Mouse (Mus musculus): Measurements from ENCODE around the gene Ntrk3. TPM values are rescaled to one million over a fixed set of nuclear protein-coding genes. Genes with fewer than 3 reads are reported as not detected.

Ntrk3 gene
- polyA plus RNA-seq, 1 experiment from 2014 or later, result 0.16 TPM

- Histone ChIP-seq H3K4me3 (no peak overlapping the region), H3K27me3 (ENCODE audit: low read depth, poor library complexity, severe bottlenecking) (no peaks in the 10 kb centered on the region), H3K9me3 (replicated peaks) (no peaks in the 10 kb centered on the region), H3K36me3 (no peaks in the 10 kb centered on the region), H3K4me1 (no peaks in the 10 kb centered on the region), H3K27ac (no peak overlapping the region)
- WGBS, result 82% methylated on average over 7 of the region's 7 CpGs
- no peak for DNase-seq (ENCODE audit: low spot score)
Measured at GRCm38 (mm10) chr7:78707708-78708107, 30.1 kb downstream of the Ntrk3 start.

GRCm38 (mm10) chr7:78707122-78707521 is 30.7 kb downstream of the Ntrk3 start:
- Histone ChIP-seq H3K36me3 (no peaks in the 10 kb centered on the region), H3K4me3 (no peak overlapping the region), H3K27ac (no peak overlapping the region), H3K9me3 (replicated peaks) (no peaks in the 10 kb centered on the region), H3K27me3 (ENCODE audit: low read depth, poor library complexity, severe bottlenecking) (no peaks in the 10 kb centered on the region), H3K4me1 (no peaks in the 10 kb centered on the region)
- no peak for DNase-seq (ENCODE audit: low spot score)
- WGBS, result 84% methylated on average over 3 of the region's 3 CpGs

GRCm38 (mm10) chr7:78702676-78703075 is 35.1 kb downstream of the Ntrk3 start:
- Histone ChIP-seq H3K9me3 (replicated peaks) (no peaks in the 10 kb centered on the region), H3K27ac (no peak overlapping the region), H3K27me3 (ENCODE audit: low read depth, poor library complexity, severe bottlenecking) (no peaks in the 10 kb centered on the region), H3K36me3 (no peaks in the 10 kb centered on the region), H3K4me1 (no peaks in the 10 kb centered on the region), H3K4me3 (no peak overlapping the region)
- 68% methylated on average over 6 of the region's 6 CpGs for WGBS
- DNase-seq (ENCODE audit: low spot score), result no peak

- H3K27ac ChIP-seq, result no peak overlapping the region
- H3K36me3 ChIP-seq, result no peaks in the 10 kb centered on the region
- DNase-seq (ENCODE audit: low spot score), result no peak
- no peaks in the 10 kb centered on the region for H3K9me3 ChIP-seq (replicated peaks)
- no peaks in the 10 kb centered on the region for H3K4me1 ChIP-seq
- no peaks in the 10 kb centered on the region for H3K27me3 ChIP-seq (ENCODE audit: low read depth, poor library complexity, severe bottlenecking)
- 83% methylated on average over 3 of the region's 3 CpGs for WGBS
- H3K4me3 ChIP-seq, result no peak overlapping the region
Measured at GRCm38 (mm10) chr7:78695200-78695599, 42.6 kb downstream of the Ntrk3 start.

- Histone ChIP-seq H3K9me3 (replicated peaks) (no peaks in the 10 kb centered on the region), H3K27me3 (ENCODE audit: low read depth, poor library complexity, severe bottlenecking) (no peaks in the 10 kb centered on the region), H3K4me1 (no peaks in the 10 kb centered on the region), H3K36me3 (no peaks in the 10 kb centered on the region), H3K4me3 (no peak overlapping the region), H3K27ac (no peak overlapping the region)
- WGBS, result 79% methylated on average over 1 of the region's 1 CpGs
- no peak for DNase-seq (ENCODE audit: low spot score)
Measured at GRCm38 (mm10) chr7:78693148-78693547, 44.7 kb downstream of the Ntrk3 start.

- no peak for DNase-seq (ENCODE audit: low spot score)
- Histone ChIP-seq H3K4me1 (no peaks in the 10 kb centered on the region), H3K4me3 (no peak overlapping the region), H3K27ac (no peak overlapping the region), H3K27me3 (ENCODE audit: low read depth, poor library complexity, severe bottlenecking) (no peaks in the 10 kb centered on the region), H3K9me3 (replicated peaks) (no peaks in the 10 kb centered on the region), H3K36me3 (no peaks in the 10 kb centered on the region)
- WGBS, result 54% methylated on average over 3 of the region's 3 CpGs
Measured at GRCm38 (mm10) chr7:78690956-78691355, 46.9 kb downstream of the Ntrk3 start.

GRCm38 (mm10) chr7:78684943-78685342 is 52.9 kb downstream of the Ntrk3 start:
- H3K36me3 ChIP-seq, result no peaks in the 10 kb centered on the region
- DNase-seq (ENCODE audit: low spot score), result no peak
- no peak overlapping the region for H3K4me3 ChIP-seq
- 78% methylated on average over 6 of the region's 6 CpGs for WGBS
- no peaks in the 10 kb centered on the region for H3K27me3 ChIP-seq (ENCODE audit: low read depth, poor library complexity, severe bottlenecking)
- no peaks in the 10 kb centered on the region for H3K4me1 ChIP-seq
- H3K9me3 ChIP-seq (replicated peaks), result no peaks in the 10 kb centered on the region
- no peak overlapping the region for H3K27ac ChIP-seq

GRCm38 (mm10) chr7:78680871-78681270 is 56.9 kb downstream of the Ntrk3 start:
- no peaks in the 10 kb centered on the region for H3K9me3 ChIP-seq (replicated peaks)
- H3K27ac ChIP-seq, result no peak overlapping the region
- DNase-seq (ENCODE audit: low spot score), result no peak
- no peak overlapping the region for H3K4me3 ChIP-seq
- H3K4me1 ChIP-seq, result no peaks in the 10 kb centered on the region
- H3K36me3 ChIP-seq, result no peaks in the 10 kb centered on the region
- WGBS, result 89% methylated on average over 2 of the region's 2 CpGs
- no peaks in the 10 kb centered on the region for H3K27me3 ChIP-seq (ENCODE audit: low read depth, poor library complexity, severe bottlenecking)

GRCm38 (mm10) chr7:78669407-78669806 is 68.4 kb downstream of the Ntrk3 start:
- DNase-seq (ENCODE audit: low spot score), result no peak
- Histone ChIP-seq H3K4me3 (no peak overlapping the region), H3K9me3 (replicated peaks) (no peaks in the 10 kb centered on the region), H3K27me3 (ENCODE audit: low read depth, poor library complexity, severe bottlenecking) (no peaks in the 10 kb centered on the region), H3K27ac (no peak overlapping the region), H3K36me3 (no peaks in the 10 kb centered on the region), H3K4me1 (no peaks in the 10 kb centered on the region)
- WGBS, result 91% methylated on average over 16 of the region's 16 CpGs

- DNase-seq (ENCODE audit: low spot score), result no peak
- H3K27me3 ChIP-seq (ENCODE audit: low read depth, poor library complexity, severe bottlenecking), result no peaks in the 10 kb centered on the region
- H3K4me1 ChIP-seq, result no peaks in the 10 kb centered on the region
- no peaks in the 10 kb centered on the region for H3K9me3 ChIP-seq (replicated peaks)
- no peaks in the 10 kb centered on the region for H3K36me3 ChIP-seq
- H3K4me3 ChIP-seq, result no peak overlapping the region
- no peak overlapping the region for H3K27ac ChIP-seq
- 95% methylated on average over 6 of the region's 6 CpGs for WGBS
Measured at GRCm38 (mm10) chr7:78668916-78669315, 68.9 kb downstream of the Ntrk3 start.

- DNase-seq (ENCODE audit: low spot score), result no peak
- Histone ChIP-seq H3K27me3 (ENCODE audit: low read depth, poor library complexity, severe bottlenecking) (no peaks in the 10 kb centered on the region), H3K36me3 (no peaks in the 10 kb centered on the region), H3K9me3 (replicated peaks) (no peaks in the 10 kb centered on the region), H3K4me1 (no peaks in the 10 kb centered on the region), H3K27ac (no peak overlapping the region), H3K4me3 (no peak overlapping the region)
- WGBS, result 90% methylated on average over 6 of the region's 6 CpGs
Measured at GRCm38 (mm10) chr7:78668003-78668635, 69.7 kb downstream of the Ntrk3 start.

GRCm38 (mm10) chr7:78660832-78661231 is 77.0 kb downstream of the Ntrk3 start:
- 81% methylated on average over 7 of the region's 7 CpGs for WGBS
- Histone ChIP-seq H3K4me1 (no peaks in the 10 kb centered on the region), H3K9me3 (replicated peaks) (no peaks in the 10 kb centered on the region), H3K27ac (no peak overlapping the region), H3K36me3 (no peaks in the 10 kb centered on the region), H3K27me3 (ENCODE audit: low read depth, poor library complexity, severe bottlenecking) (no peaks in the 10 kb centered on the region), H3K4me3 (no peak overlapping the region)
- no peak for DNase-seq (ENCODE audit: low spot score)

GRCm38 (mm10) chr7:78659846-78660245 is 78.0 kb downstream of the Ntrk3 start:
- 75% methylated on average over 2 of the region's 2 CpGs for WGBS

GRCm38 (mm10) chr7:78658026-78658425 is 79.8 kb downstream of the Ntrk3 start:
- no peaks in the 10 kb centered on the region for H3K36me3 ChIP-seq
- 80% methylated on average over 10 of the region's 10 CpGs for WGBS

More at GRCm38 (mm10) chr7:78659846-78660245, 78.0 kb downstream of the Ntrk3 start:
- Histone ChIP-seq H3K4me3 (no peak overlapping the region), H3K27ac (no peak overlapping the region), H3K36me3 (no peaks in the 10 kb centered on the region), H3K27me3 (ENCODE audit: low read depth, poor library complexity, severe bottlenecking) (no peaks in the 10 kb centered on the region), H3K4me1 (no peaks in the 10 kb centered on the region), H3K9me3 (replicated peaks) (no peaks in the 10 kb centered on the region)
- DNase-seq (ENCODE audit: low spot score), result no peak

More at GRCm38 (mm10) chr7:78658026-78658425, 79.8 kb downstream of the Ntrk3 start:
- H3K4me1 ChIP-seq, result no peaks in the 10 kb centered on the region
- no peak overlapping the region for H3K4me3 ChIP-seq
- DNase-seq (ENCODE audit: low spot score), result no peak
- H3K9me3 ChIP-seq (replicated peaks), result no peaks in the 10 kb centered on the region
- no peak overlapping the region for H3K27ac ChIP-seq
- no peaks in the 10 kb centered on the region for H3K27me3 ChIP-seq (ENCODE audit: low read depth, poor library complexity, severe bottlenecking)
